Mouse (Mus musculus) lung, postnatal 4 days (tissue): ENCODE measurements around the gene Syne2.

Source experiments
- DNase-seq, 2 experiments: peaks; one replicate each; pipeline ENCODE4 v3.0.0; 2021

The Syne2 gene

DNA sequence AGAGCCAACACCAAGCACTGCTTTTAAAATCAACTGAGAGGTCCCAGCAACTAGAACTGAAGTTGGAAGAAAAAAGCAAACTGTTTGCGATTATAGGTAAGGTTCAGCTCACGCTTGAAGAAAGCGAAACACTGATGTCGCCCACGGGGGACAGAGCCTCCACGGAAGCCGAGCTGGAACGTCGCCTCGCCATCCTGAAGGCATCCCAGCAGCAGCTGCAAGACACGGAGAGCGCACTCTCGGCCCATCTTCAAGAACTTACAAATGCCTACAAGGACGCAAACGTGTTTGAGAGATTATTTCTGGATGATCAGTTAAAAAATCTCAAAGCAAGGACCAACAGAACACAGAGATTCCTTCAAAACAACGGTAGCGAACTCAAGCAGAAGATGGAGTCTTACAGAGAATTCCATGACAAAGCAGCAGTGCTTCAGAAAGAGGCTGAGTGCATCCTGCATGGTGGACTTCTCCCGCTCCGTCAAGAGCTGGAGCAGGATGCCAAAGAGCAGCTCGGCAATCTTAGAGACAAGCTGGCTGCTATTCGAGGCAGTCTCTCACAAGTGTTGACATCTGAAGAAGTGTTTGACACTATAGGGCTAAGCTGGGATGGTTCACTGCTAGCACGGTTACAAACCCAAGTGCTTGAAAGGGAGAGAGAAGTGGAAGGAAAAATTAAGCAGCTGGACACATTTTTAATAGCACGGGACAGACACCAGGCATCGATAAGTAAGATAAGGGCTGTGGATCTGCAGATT lies 148.7 kb downstream of the Syne2 start:
- DNase-seq: peak; percentile 13 to 68

DNA sequence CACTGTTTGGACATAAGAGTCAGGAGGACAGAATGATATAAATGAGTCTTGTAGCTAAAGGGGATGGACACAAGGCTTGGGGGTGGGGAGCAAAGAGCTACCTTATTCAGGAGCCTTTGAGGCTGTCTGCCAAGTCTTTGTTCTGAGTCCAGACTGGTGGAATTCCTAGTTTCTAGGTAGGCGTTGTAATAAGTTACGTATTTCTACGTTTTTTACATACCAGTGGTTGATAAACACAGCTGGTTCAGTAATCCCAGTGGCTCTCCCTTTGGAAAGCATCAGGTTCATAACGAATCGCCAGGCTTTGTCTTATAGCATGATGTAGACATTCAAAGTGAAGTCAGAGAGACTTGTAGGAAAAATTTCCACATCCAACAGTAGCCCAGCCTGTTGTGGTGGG lies 161.1 kb downstream of the Syne2 start:
- DNase-seq: no peak

DNA sequence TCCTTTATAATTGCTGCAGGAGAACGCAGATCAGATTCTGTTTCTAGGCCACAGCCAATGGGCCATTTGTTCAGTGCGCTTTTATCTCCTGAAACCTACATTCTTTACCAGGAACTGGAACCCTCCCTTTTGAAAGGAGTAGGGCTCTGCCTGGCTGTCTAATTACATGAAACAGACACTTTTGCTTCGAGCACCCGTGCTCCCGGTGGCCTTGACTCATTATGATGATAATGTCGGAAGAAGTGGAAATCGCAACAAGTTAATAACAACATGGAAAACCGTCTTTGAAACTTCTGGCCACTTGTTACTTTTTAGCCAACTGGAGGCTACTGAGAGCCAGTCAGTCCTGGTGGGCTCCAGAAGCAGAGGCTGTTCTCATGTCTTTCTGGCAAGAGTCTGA lies 165.4 kb downstream of the Syne2 start:
- DNase-seq: no peak

DNA sequence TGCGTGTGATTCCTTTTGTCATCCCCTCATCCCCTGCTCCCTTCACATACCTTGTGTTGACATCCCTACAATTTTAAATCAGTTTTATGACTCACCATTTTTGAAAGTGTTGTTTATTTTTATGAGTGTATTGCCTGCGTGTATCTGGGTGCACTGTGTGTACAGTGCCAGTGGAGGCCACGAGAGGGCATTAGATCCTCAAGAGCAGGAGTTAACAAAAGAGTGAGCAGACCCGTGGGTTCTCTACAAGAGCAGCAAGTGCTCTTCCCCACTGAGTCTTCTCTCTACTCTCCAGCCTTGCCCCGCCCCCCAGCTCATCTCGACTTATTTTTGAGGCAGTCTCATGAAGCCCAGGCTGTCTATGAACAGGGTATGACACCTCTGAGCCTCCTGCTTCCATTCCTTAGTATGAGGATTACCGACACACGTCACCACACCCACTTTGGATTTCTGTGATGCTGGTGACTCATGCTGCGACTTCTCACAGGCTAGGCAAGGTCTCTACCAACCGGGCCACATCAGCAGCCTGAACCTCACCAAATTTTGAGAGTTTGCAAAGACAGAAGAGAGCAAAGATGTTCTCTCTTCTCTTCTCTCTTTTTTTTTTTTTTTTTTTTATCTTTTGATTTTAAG lies 174.4 kb downstream of the Syne2 start:
- no peak for DNase-seq

DNA sequence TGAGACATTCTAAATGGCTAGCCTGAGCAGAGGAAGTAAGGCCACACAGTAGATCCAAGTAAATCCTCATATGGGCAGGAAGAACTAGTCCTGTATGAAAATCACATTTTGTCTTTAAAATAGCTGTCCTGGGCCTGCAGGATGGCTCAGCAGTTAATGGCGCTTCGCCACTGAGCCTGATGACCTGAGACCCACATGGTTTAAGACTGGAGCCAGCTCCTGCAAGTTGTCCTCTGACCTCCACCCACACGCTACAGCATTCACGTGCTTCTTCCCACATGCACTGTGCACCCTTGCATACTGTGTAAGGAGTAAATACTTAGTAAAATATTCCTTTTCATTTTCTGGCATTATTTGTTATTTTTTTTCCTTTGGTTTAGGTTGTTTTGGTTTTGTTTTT lies 175.0 kb downstream of the Syne2 start:
- DNase-seq: no peak

DNA sequence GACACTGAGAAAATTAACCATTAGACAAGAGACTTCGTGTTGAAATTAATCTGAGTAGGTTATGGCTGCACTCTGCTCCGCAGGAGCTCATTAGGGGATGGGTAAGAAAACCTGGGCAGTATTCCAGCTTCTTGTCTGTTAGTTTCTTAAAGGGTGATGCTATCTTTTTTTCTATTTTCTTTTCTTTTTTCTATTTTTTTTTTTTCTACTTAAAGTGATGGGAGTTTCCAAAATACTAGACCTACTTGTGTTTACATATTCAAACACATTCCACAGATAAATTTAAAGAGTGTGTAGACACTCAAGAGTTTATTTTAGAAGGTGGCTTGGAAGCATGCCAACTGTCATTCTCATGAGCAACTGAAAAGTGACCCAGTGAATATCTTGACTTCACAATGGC lies 177.2 kb downstream of the Syne2 start:
- peak in 1 of 2 experiments; percentile 48 for DNase-seq

DNA sequence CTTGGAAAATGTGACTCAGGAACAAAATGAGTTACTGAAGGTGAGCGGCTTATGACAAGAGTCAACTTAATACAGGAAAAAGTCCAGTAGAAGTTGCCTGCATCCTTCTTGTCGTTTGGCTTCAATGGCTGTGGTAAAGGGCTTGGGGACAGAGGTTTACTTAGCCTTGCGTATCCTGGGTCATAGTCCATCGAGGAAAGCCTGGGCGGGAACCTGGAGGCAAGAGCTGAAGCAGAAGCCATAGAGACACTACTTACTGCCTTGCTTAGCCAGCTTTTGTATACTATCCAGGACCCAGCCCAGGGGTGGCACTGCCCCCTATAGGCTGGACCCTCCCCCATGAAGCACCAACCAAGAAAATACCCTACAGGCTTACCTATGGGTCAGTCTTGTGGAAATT lies 179.6 kb downstream of the Syne2 start:
- no peak for DNase-seq

DNA sequence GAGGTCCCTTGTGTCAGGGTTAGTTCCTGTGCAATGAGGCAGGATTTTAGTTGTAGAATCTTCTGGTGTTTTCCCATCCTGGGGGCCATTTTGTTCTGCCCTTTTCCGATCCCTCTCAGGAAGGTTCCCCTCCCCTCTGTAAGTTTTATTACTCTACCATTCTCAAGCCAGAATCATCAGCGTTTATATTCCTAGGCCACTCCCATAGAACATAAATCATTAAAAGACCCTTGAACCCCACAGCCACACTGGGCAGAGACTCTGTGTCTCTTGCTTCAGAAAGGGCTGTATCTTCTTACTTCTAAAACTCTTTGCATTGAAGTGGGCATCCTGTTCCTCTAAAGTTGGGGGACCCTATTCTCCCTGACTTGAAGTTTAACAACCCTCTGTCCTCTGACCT lies 180.5 kb downstream of the Syne2 start:
- DNase-seq: no peak

DNA sequence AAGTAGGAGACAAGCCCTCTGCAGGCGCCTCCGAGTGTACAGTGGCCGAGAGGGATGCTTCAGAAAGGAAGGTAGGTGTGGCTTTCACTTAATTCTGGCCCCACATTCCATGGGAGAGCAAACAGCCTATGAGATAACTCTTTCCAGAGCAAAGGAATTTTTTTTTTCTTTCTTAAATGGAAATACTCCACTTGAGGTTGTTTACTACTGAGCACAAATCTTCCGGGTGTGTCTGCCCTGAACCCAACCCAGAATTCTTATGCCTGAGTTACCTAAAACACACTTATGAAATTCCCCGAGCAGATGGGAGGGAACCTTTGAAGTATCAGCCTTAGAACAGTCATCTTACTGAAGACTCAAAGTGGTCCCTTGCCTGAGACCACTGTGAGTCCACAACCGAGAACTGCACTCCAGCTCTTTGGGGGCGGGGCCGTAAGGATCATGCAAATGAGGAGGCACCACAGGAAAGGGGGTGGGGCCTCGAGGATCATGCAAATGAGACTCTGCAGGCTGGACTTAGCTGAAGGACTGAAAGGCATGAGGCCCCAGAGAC lies 186.8 kb downstream of the Syne2 start:
- DNase-seq: peak; percentile 76 to 87

DNA sequence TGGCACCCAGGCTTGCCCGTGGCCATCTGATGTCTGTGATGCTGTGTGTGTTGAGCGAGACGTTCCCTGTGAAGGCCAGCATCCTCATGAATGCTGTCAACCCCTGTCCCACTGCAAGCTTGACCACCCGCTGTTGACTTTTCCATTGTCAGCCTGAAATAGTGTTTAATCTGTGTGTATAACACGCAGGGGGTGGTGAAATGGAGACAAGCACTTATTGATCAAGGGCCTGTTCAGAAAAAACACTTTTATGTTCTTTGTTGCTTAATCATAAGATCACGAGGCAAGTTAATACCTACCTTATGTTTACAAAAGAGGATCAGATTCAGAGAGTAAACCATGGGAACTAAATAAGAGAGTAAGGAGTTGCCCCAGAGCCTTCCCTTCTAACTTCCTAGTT lies 191.1 kb downstream of the Syne2 start:
- no peak for DNase-seq

DNA sequence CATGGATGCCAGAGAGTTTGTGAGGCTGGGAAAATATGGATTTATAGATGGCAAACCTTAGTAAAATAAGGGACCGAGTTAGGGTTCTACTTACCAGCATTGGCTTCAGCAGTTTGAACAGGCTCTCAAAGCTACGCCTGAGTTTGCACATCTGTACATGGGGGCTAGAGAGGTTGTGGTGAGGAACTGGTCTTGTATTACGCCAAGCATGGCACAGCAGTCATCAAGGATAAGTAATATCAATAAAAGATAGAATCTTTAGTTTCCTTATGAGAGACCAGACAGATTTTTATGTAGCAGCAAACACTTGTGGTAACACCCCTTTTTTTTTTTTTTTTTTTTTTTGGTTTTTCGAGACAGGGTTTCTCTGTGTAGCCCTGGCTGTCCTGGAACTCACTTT lies 194.9 kb downstream of the Syne2 start:
- no peak for DNase-seq

DNA sequence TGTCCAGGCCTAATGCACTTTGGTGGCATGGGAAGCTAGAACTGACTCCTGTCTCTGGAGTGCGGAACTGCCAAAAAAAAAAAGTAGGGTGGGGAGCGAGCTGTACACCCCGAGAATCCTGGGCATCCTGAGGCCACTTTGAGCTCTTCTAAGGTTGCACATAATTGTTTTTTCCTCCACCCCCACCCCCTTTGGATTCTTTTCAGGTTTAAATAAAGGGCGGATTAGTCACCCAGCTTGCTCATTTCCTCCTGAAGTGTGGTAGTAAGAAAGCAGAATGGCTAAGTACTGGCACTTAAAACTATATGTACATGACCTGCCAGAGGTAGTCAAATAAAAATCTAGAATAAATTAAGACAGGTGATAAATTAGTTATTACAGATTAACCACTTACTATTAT lies 195.5 kb downstream of the Syne2 start:
- DNase-seq: no peak

DNA sequence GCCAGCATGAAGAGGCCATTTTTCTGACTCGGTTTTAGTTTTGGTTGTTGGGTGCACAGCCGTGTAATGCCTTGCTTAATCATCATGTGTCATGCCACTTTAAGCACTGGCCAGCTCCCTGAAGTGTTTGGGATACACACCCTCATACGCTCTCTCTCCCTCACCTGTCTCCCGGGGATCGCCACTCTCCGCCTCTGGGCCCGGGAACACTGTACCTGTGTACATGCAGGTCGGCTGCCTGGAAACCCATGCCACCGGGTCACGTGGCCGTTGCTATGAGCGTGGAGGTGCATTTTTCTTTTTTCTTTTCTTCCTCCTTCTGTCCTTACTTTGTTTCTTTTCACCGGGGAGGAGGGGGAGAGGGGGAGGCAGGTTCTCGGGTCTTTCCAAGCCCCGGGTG lies 197.1 kb downstream of the Syne2 start:
- DNase-seq: peak; percentile 38 to 66

DNA sequence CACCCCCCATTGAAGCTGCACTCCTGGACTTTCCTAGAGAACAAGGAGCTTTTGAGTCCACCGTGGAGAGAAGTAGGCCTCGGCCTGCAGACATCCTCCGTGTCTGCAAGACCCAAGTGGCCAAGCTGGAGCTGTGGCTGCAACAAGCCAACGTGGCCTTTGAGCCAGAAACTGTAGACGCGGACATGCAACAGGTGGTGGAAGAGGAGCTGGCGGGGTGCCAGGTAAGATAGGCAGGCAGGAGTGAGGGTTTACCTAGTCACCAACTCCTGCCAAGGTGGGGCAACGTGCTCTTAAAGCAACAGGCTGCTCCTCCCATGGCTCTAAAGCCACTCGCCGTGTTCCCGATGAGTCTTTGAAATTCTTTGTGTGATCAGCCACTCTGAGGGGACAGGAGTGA lies 197.6 kb downstream of the Syne2 start:
- peak; percentile 40 to 68 for DNase-seq

DNA sequence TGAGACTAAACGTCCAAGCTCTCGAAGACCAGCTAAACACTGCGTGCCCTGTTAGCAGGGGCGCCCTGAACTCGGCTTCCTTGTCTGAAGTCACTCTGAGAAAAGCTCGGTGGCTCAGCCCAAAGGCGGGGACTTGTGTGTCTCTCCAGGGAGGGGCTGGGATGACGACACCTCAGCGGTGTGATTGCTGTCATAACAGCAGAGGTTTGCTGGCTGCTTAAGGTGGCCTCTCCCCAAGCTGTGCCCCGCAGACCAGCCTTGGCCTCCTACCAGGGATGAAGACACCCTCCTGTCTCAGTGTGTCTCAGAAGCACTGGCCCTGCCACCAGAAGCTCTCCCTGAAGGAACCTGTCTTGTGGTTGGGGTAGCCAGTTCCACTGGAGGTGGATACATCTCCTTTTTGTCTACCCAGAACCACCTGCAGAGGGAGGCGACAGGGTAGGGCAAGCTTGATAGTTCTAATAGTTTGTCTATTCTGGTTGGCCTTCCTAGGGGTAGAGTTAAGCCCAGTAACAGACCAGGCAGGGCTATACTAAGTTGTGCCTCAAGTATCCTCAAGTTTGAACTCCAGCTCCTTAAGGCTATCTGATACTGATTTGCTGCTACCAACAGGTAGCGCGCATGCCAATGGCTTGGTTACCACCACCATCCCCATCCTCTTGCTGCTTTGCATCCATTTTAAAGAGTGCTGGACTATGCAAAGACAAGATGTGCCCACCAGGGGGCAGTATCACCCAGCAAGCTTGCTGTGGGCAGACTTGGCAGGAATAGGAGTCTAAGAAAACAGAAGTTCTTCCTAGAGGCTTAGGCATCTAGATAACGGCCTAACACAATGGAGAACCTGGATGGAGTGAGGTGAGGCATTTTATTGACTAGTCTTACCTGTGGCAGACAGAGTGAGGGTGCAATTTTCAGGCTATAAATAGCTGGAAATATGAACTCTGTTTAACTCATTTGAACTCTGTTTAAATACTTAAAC lies 198.5 kb downstream of the Syne2 start:
- DNase-seq: peak; percentile 64 to 83

DNA sequence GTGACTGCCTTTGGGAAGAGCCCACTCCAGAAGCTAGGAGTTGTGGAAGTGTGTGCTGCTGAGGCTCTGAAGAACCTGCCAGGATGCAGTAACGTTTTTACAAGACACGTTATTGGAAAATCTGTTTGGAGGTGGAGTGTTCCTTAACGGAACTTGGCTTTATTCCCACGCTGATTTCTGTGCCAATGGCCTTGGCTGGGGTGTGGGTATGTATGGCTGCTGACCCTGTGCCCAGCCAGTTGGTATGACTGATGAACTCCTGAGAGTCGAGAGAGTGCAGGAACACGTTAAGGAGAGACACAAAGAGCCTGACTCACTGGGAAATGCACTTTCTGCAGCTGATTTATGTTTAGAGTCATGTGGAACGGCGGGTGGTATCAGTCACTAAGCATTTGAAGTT lies 200.7 kb downstream of the Syne2 start:
- no peak for DNase-seq

DNA sequence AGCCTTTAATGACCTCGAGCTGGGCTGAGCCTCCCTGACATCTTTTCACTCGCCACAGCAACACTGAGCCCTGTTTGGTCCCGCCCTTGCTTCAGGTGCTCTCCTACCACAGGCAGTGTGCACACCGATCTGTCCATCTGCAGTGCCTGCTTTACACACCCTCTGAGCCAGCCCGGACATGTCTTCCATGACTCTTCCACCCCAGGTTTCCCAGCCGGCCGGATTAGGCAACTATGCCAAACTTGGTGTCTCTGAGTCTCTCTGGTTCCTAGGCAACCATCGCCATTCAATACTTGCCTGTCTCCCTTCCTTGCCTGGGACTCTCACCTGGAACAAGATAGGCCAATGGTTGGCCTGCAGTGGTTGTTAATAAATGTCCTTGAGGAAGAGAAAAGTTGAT lies 224.4 kb downstream of the Syne2 start:
- DNase-seq: no peak

DNA sequence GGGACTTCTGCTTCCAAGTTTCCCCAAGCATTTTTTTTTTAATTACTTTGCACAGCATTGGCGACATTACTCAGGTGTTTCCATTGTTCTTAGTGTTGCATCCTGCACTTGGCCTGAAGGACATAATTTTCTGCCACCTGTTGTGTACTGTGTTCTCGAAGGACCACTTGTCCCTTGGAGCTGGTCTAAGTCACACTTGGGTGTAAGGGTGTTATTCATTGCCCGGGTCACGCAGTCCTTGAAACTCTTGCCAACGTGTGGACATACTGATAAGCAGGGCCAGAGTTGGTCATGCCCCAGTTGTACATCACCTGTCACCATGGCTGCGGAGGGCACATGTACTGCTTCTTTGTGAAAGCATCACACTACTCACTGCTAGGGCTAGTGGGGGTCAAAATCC lies 228.6 kb downstream of the Syne2 start:
- peak; percentile 27 to 70 for DNase-seq

DNA sequence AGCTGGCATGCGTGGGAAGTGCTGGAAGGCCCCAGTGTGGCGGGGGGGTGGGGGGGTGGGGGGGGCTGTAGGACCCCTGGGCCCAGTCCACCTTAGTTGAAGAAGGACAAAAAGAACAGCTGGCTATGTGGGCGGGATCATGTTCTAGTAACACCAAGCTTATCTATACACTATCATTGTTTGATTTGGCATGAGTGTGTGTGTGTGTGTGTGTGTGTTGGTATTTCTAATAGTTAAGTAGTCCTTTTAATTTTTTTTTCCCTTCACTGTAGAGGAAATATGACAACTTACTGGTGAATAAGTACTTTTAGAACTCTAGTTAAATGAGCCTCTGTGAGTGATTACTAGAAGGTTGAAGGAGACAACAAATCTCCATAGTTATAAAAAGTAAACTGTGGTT lies 230.0 kb downstream of the Syne2 start:
- no peak for DNase-seq

DNA sequence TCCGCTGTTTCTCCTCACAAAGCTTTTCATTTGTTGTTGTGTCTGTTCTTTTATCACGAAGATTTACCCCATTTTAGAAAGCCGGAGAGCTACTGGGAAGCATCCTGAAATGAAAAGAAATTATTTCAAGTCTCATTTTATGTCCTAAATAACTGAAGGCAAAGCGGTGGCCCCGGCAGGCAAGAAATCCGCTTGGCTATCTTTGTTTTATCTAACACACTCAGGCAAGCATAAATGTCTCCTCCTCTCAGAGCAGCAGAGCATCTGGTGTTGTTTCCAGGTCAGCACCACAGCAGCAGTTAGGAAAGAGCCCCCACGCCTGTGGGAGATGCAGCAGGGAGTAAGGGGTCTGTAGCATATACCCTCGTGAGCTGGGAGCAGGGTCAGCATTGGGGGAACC lies 230.7 kb downstream of the Syne2 start:
- no peak for DNase-seq

DNA sequence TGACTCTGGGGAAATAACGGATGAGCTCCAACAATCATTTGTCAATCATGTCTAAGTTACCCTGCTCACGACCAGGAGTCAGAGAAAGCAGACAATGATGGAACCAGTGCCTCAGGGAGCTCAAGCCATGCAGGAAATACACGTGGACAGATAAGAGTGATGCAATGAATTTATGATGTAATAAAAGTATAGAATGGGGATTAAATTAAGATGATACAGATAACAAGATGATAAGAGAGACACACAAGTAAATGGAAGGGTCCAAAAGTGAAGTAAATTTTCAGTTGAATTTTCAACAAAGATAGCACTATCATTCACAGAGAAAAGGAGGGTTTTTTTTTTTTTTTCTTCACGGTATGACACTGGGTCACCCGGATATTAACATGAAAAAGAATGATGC lies 231.4 kb downstream of the Syne2 start:
- no peak for DNase-seq

DNA sequence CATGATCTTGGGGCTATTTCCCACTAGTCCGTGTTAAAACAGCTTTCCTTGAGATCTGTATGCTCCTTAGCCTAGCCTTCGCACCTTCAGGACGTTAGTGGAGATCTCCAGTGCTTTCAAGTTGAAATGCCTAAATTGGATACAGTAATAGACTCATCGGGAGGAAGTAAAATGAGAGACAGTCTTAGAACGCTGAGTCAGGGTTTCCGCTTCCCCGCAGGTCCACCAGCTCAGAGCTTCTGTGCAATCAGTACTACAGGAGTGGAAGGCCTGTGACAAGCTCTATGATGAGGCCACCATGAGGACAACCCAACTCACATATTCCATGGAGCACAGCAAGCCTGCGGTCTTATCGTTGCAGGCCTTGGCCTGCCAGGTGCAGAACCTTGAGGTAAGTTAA lies 233.9 kb downstream of the Syne2 start:
- DNase-seq: no peak

DNA sequence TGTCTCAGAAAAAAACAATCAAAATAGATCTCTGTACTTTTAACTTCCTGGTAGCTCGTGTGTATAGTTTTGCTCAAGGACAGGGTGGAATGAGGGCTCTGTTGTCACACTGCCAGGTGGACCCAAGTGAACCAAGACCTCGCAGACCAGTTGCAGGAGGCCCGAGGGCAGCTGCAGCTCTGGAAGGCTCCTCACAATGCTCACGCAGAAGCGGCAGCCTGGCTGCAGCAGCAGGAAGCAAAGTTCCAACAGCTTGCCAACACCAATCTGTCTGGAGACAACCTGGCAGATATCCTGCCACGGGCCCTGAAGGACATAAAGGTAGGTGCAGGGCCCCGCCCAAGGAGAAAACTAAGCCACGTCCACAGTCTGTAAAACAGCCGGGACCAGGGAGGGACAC lies 236.7 kb downstream of the Syne2 start:
- no peak for DNase-seq
